Mouse (Mus musculus): ENCODE measurements around the gene Aftph. TPM values are rescaled to one million over a fixed set of nuclear protein-coding genes. Genes with fewer than 3 reads are reported as not detected.

Gene Aftph
- polyA plus RNA-seq, 1 experiment from 2014 or later: 41.9 TPM

- Histone ChIP-seq H3K27me3 (no peaks in the 10 kb centered on the region), H3K9ac (replicated peaks) (no peak overlapping the region), H3K27ac (replicated peaks) (no peak overlapping the region), H3K36me3 (no peaks in the 10 kb centered on the region), H3K4me3 (no peak overlapping the region), H3K4me1 (peaks cover 30% of the 10 kb centered on the region), H3K4me2 (replicated peaks) (no peak overlapping the region), H3K9me3 (no peaks in the 10 kb centered on the region)
- WGBS: 85% methylated on average over 14 of the region's 14 CpGs
- ATAC-seq (replicated peaks): no peak
Observed at GRCm38 (mm10) chr11:20660111-20661097, 81.0 kb downstream of the Aftph start.

GRCm38 (mm10) chr11:20659094-20659493, 82.3 kb downstream of the Aftph start:
- H3K9ac ChIP-seq (replicated peaks): no peak overlapping the region
- H3K4me1 ChIP-seq: peaks cover 34% of the 10 kb centered on the region
- peak overlapping the region; percentile 41; the same call in 1 of the 2 replicates for H3K27ac ChIP-seq (replicated peaks)
- H3K4me2 ChIP-seq (replicated peaks): no peak overlapping the region
- no peaks in the 10 kb centered on the region for H3K27me3 ChIP-seq
- H3K36me3 ChIP-seq: no peaks in the 10 kb centered on the region
- no peak overlapping the region for H3K4me3 ChIP-seq
- H3K9me3 ChIP-seq: no peaks in the 10 kb centered on the region
- ATAC-seq (replicated peaks): no peak
- WGBS: 42% methylated on average over 3 of the region's 3 CpGs

GRCm38 (mm10) chr11:20656711-20657057, 84.7 kb downstream of the Aftph start:
- H3K4me2 ChIP-seq (replicated peaks): peak overlapping the region; percentile 37
- H3K27ac ChIP-seq (replicated peaks): peak overlapping the region; percentile 93
- H3K36me3 ChIP-seq: no peaks in the 10 kb centered on the region
- peak overlapping the region; percentile 40 for H3K9ac ChIP-seq (replicated peaks)
- peak; percentile 30 for ATAC-seq (replicated peaks)
- H3K27me3 ChIP-seq: no peaks in the 10 kb centered on the region
- 10% methylated on average over 10 of the region's 10 CpGs for WGBS
- peaks cover 27% of the 10 kb centered on the region for H3K4me1 ChIP-seq
- H3K9me3 ChIP-seq: no peaks in the 10 kb centered on the region
- peak overlapping the region; percentile 10 for H3K4me3 ChIP-seq

GRCm38 (mm10) chr11:20655795-20656710, 85.3 kb downstream of the Aftph start:
- Histone ChIP-seq H3K4me2 (replicated peaks) (peak overlapping the region; percentile 37), H3K4me3 (peak overlapping the region; percentile 10), H3K9me3 (no peaks in the 10 kb centered on the region), H3K4me1 (peaks cover 33% of the 10 kb centered on the region), H3K9ac (replicated peaks) (peak overlapping the region; percentile 40), H3K27ac (replicated peaks) (peak overlapping the region; percentile 93), H3K27me3 (no peaks in the 10 kb centered on the region), H3K36me3 (no peaks in the 10 kb centered on the region)
- 5% methylated on average over 18 of the region's 18 CpGs for WGBS
- peak; percentile 93 for ATAC-seq (replicated peaks)

GRCm38 (mm10) chr11:20651166-20651565, 90.2 kb downstream of the Aftph start:
- 26% methylated on average over 1 of the region's 1 CpGs for WGBS
- H3K4me1 ChIP-seq: peaks cover 63% of the 10 kb centered on the region

GRCm38 (mm10) chr11:20650006-20650639, 91.3 kb downstream of the Aftph start:
- 11% methylated on average over 17 of the region's 17 CpGs for WGBS
- peak overlapping the region; percentile 34 for H3K27ac ChIP-seq (replicated peaks)
- ATAC-seq (replicated peaks): peak; percentile 83
- H3K9ac ChIP-seq (replicated peaks): no peak overlapping the region
- 0 out of 2 replicates have a peak overlapping the region, but pooled peaks have one; percentile 13 for H3K4me2 ChIP-seq (replicated peaks)
- H3K4me3 ChIP-seq: no peak overlapping the region
- no peaks in the 10 kb centered on the region for H3K27me3 ChIP-seq
- H3K9me3 ChIP-seq: no peaks in the 10 kb centered on the region
- H3K4me1 ChIP-seq: peaks cover 53% of the 10 kb centered on the region
- no peaks in the 10 kb centered on the region for H3K36me3 ChIP-seq

More at GRCm38 (mm10) chr11:20651166-20651565, 90.2 kb downstream of the Aftph start:
- ATAC-seq (replicated peaks): no peak
- H3K9ac ChIP-seq (replicated peaks): no peak overlapping the region
- H3K4me3 ChIP-seq: no peak overlapping the region
- no peaks in the 10 kb centered on the region for H3K9me3 ChIP-seq
- H3K27me3 ChIP-seq: no peaks in the 10 kb centered on the region
- no peak overlapping the region for H3K4me2 ChIP-seq (replicated peaks)
- H3K36me3 ChIP-seq: no peaks in the 10 kb centered on the region
- H3K27ac ChIP-seq (replicated peaks): 0 out of 2 replicates have a peak overlapping the region, but pooled peaks have one; percentile 42

GRCm38 (mm10) chr11:20649477-20649876, 91.9 kb downstream of the Aftph start:
- peak overlapping the region; percentile 34 for H3K27ac ChIP-seq (replicated peaks)
- WGBS: 26% methylated on average over 5 of the region's 5 CpGs
- no peaks in the 10 kb centered on the region for H3K27me3 ChIP-seq
- no peaks in the 10 kb centered on the region for H3K36me3 ChIP-seq
- no peak overlapping the region for H3K9ac ChIP-seq (replicated peaks)
- H3K4me2 ChIP-seq (replicated peaks): no peak overlapping the region
- peak; percentile 31 for ATAC-seq (replicated peaks)
- peaks cover 51% of the 10 kb centered on the region for H3K4me1 ChIP-seq
- no peaks in the 10 kb centered on the region for H3K9me3 ChIP-seq
- no peak overlapping the region for H3K4me3 ChIP-seq

GRCm38 (mm10) chr11:20647902-20648625, 93.3 kb downstream of the Aftph start:
- Histone ChIP-seq H3K36me3 (no peaks in the 10 kb centered on the region), H3K9ac (replicated peaks) (no peak overlapping the region), H3K4me1 (peaks cover 50% of the 10 kb centered on the region), H3K27ac (replicated peaks) (no peak overlapping the region), H3K4me2 (replicated peaks) (no peak overlapping the region), H3K9me3 (no peaks in the 10 kb centered on the region), H3K4me3 (no peak overlapping the region), H3K27me3 (no peaks in the 10 kb centered on the region)
- 52% methylated on average over 19 of the region's 19 CpGs for WGBS
- ATAC-seq (replicated peaks): no peak

GRCm38 (mm10) chr11:20646986-20647726, 94.2 kb downstream of the Aftph start:
- H3K27me3 ChIP-seq: no peaks in the 10 kb centered on the region
- H3K27ac ChIP-seq (replicated peaks): 0 out of 2 replicates have a peak overlapping the region, but pooled peaks have one; percentile 17
- H3K9me3 ChIP-seq: no peaks in the 10 kb centered on the region
- no peak overlapping the region for H3K4me2 ChIP-seq (replicated peaks)
- no peak overlapping the region for H3K9ac ChIP-seq (replicated peaks)
- no peaks in the 10 kb centered on the region for H3K36me3 ChIP-seq
- peaks cover 53% of the 10 kb centered on the region for H3K4me1 ChIP-seq
- WGBS: 18% methylated on average over 10 of the region's 10 CpGs
- no peak for ATAC-seq (replicated peaks)
- no peak overlapping the region for H3K4me3 ChIP-seq

- Histone ChIP-seq H3K4me2 (replicated peaks) (no peak overlapping the region), H3K9ac (replicated peaks) (no peak overlapping the region), H3K9me3 (no peaks in the 10 kb centered on the region), H3K27ac (replicated peaks) (no peak overlapping the region), H3K4me1 (peaks cover 48% of the 10 kb centered on the region), H3K4me3 (no peak overlapping the region), H3K27me3 (no peaks in the 10 kb centered on the region), H3K36me3 (no peaks in the 10 kb centered on the region)
- WGBS: 36% methylated on average over 6 of the region's 6 CpGs
- no peak for ATAC-seq (replicated peaks)
Observed at GRCm38 (mm10) chr11:20646142-20646541, 95.2 kb downstream of the Aftph start.

Data from forebrain, embryonic 15.5 days (tissue).